Mouse (Mus musculus): ENCODE data around the gene Tbcb. TPM values are rescaled to one million over a fixed set of nuclear protein-coding genes. Genes with fewer than 3 reads are reported as not detected.
A peak's percentile ranks its signal among the peaks of the same experiment; 100 is the strongest.
"Not testable (repeated sequence)": the region's sequence is repeated elsewhere in the genome, so short reads cannot be mapped to it uniquely, and the experiment has no call there.

Gene Tbcb
- polyA plus RNA-seq, 1 experiment from 2014 or later: 34.4 TPM

GRCm38 (mm10) chr7:30216723-30217151 is 15.3 kb downstream of the Tbcb start:
- Histone ChIP-seq H3K4me1 (ENCODE audit: control insufficient read depth, low read depth, low read length) (peaks cover 13% of the 10 kb centered on the region), H3K9ac (ENCODE audit: low read depth, low read length) (no peak overlapping the region), H3K27ac (ENCODE audit: low read length) (no peak overlapping the region), H3K9me3 (replicated peaks; ENCODE audit: control insufficient read depth, low read length) (no peaks in the 10 kb centered on the region), H3K4me2 (ENCODE audit: low read depth, low read length) (peak overlapping the region; percentile 42), H3K4me3 (ENCODE audit: low read depth, low read length) (no peak overlapping the region), H3K27me3 (ENCODE audit: control insufficient read depth, insufficient read depth, low read depth, low read length) (no peaks in the 10 kb centered on the region), H3K36me3 (ENCODE audit: control insufficient read depth, insufficient read depth) (no peaks in the 10 kb centered on the region)
- peak; percentile 58 for ATAC-seq (ENCODE audit: low read depth)
- under 1% methylated on average over 16 of the region's 16 CpGs for WGBS (ENCODE audit: insufficient replicate concordance)

GRCm38 (mm10) chr7:30215875-30216274 is 16.2 kb downstream of the Tbcb start:
- H3K9ac ChIP-seq (ENCODE audit: low read depth, low read length): no peak overlapping the region
- H3K27ac ChIP-seq (ENCODE audit: low read length): no peak overlapping the region
- no peaks in the 10 kb centered on the region for H3K27me3 ChIP-seq (ENCODE audit: control insufficient read depth, insufficient read depth, low read depth, low read length)
- no peak overlapping the region for H3K4me3 ChIP-seq (ENCODE audit: low read depth, low read length)
- H3K4me1 ChIP-seq (ENCODE audit: control insufficient read depth, low read depth, low read length): peaks cover 13% of the 10 kb centered on the region
- H3K36me3 ChIP-seq (ENCODE audit: control insufficient read depth, insufficient read depth): no peaks in the 10 kb centered on the region
- no peak for ATAC-seq (ENCODE audit: low read depth)
- 74% methylated on average over 3 of the region's 3 CpGs for WGBS (ENCODE audit: insufficient replicate concordance)
- no peak overlapping the region for H3K4me2 ChIP-seq (ENCODE audit: low read depth, low read length)
- H3K9me3 ChIP-seq (replicated peaks; ENCODE audit: control insufficient read depth, low read length): no peaks in the 10 kb centered on the region

GRCm38 (mm10) chr7:30213881-30214280 is 18.2 kb downstream of the Tbcb start:
- H3K27me3 ChIP-seq (ENCODE audit: control insufficient read depth, insufficient read depth, low read depth, low read length): no peaks in the 10 kb centered on the region
- WGBS (ENCODE audit: insufficient replicate concordance): 73% methylated on average over 3 of the region's 3 CpGs
- H3K4me1 ChIP-seq (ENCODE audit: control insufficient read depth, low read depth, low read length): peaks cover under 1% of the 10 kb centered on the region
- H3K9me3 ChIP-seq (replicated peaks; ENCODE audit: control insufficient read depth, low read length): no peaks in the 10 kb centered on the region
- ATAC-seq (ENCODE audit: low read depth): no peak
- H3K27ac ChIP-seq (ENCODE audit: low read length): no peak overlapping the region
- no peak overlapping the region for H3K4me2 ChIP-seq (ENCODE audit: low read depth, low read length)
- H3K36me3 ChIP-seq (ENCODE audit: control insufficient read depth, insufficient read depth): no peaks in the 10 kb centered on the region
- no peak overlapping the region for H3K4me3 ChIP-seq (ENCODE audit: low read depth, low read length)
- no peak overlapping the region for H3K9ac ChIP-seq (ENCODE audit: low read depth, low read length)

GRCm38 (mm10) chr7:30211025-30211424 is 21.0 kb downstream of the Tbcb start:
- H3K4me1 ChIP-seq (ENCODE audit: control insufficient read depth, low read depth, low read length): no peaks in the 10 kb centered on the region
- no peak overlapping the region for H3K27ac ChIP-seq (ENCODE audit: low read length)
- ATAC-seq (ENCODE audit: low read depth): no peak
- no peaks in the 10 kb centered on the region for H3K27me3 ChIP-seq (ENCODE audit: control insufficient read depth, insufficient read depth, low read depth, low read length)
- 16% methylated on average over 4 of the region's 4 CpGs for WGBS (ENCODE audit: insufficient replicate concordance)
- no peaks in the 10 kb centered on the region for H3K9me3 ChIP-seq (replicated peaks; ENCODE audit: control insufficient read depth, low read length)
- no peak overlapping the region for H3K4me3 ChIP-seq (ENCODE audit: low read depth, low read length)
- no peak overlapping the region for H3K9ac ChIP-seq (ENCODE audit: low read depth, low read length)
- no peak overlapping the region for H3K4me2 ChIP-seq (ENCODE audit: low read depth, low read length)
- H3K36me3 ChIP-seq (ENCODE audit: control insufficient read depth, insufficient read depth): no peaks in the 10 kb centered on the region

GRCm38 (mm10) chr7:30206364-30206763 is 25.7 kb downstream of the Tbcb start:
- not testable (repeated sequence) for H3K4me1 ChIP-seq (ENCODE audit: control insufficient read depth, low read depth, low read length); H3K9me3 ChIP-seq (replicated peaks; ENCODE audit: control insufficient read depth, low read length); H3K4me2 ChIP-seq (ENCODE audit: low read depth, low read length); H3K36me3 ChIP-seq (ENCODE audit: control insufficient read depth, insufficient read depth); H3K9ac ChIP-seq (ENCODE audit: low read depth, low read length); ATAC-seq (ENCODE audit: low read depth); H3K27ac ChIP-seq (ENCODE audit: low read length); H3K4me3 ChIP-seq (ENCODE audit: low read depth, low read length); H3K27me3 ChIP-seq (ENCODE audit: control insufficient read depth, insufficient read depth, low read depth, low read length)
- 38% methylated on average over 5 of the region's 5 CpGs for WGBS (ENCODE audit: insufficient replicate concordance)

- WGBS (ENCODE audit: insufficient replicate concordance): 3% methylated on average over 2 of the region's 2 CpGs
- no peak for ATAC-seq (ENCODE audit: low read depth)
- no peaks in the 10 kb centered on the region for H3K4me1 ChIP-seq (ENCODE audit: control insufficient read depth, low read depth, low read length)
- no peak overlapping the region for H3K9ac ChIP-seq (ENCODE audit: low read depth, low read length)
- no peaks in the 10 kb centered on the region for H3K9me3 ChIP-seq (replicated peaks; ENCODE audit: control insufficient read depth, low read length)
- no peak overlapping the region for H3K4me2 ChIP-seq (ENCODE audit: low read depth, low read length)
- H3K27ac ChIP-seq (ENCODE audit: low read length): no peak overlapping the region
- H3K4me3 ChIP-seq (ENCODE audit: low read depth, low read length): no peak overlapping the region
- no peaks in the 10 kb centered on the region for H3K27me3 ChIP-seq (ENCODE audit: control insufficient read depth, insufficient read depth, low read depth, low read length)
- no peaks in the 10 kb centered on the region for H3K36me3 ChIP-seq (ENCODE audit: control insufficient read depth, insufficient read depth)
These were observed 26.7 kb downstream of the Tbcb start for GRCm38 (mm10) chr7:30205383-30205782.

- no peak overlapping the region for H3K4me3 ChIP-seq (ENCODE audit: low read depth, low read length)
- no peaks in the 10 kb centered on the region for H3K36me3 ChIP-seq (ENCODE audit: control insufficient read depth, insufficient read depth)
- ATAC-seq (ENCODE audit: low read depth): no peak
- H3K9me3 ChIP-seq (replicated peaks; ENCODE audit: control insufficient read depth, low read length): no peaks in the 10 kb centered on the region
- H3K9ac ChIP-seq (ENCODE audit: low read depth, low read length): no peak overlapping the region
- H3K27me3 ChIP-seq (ENCODE audit: control insufficient read depth, insufficient read depth, low read depth, low read length): no peaks in the 10 kb centered on the region
- no peak overlapping the region for H3K4me2 ChIP-seq (ENCODE audit: low read depth, low read length)
- no peaks in the 10 kb centered on the region for H3K4me1 ChIP-seq (ENCODE audit: control insufficient read depth, low read depth, low read length)
- 33% methylated on average over 8 of the region's 8 CpGs for WGBS (ENCODE audit: insufficient replicate concordance)
- H3K27ac ChIP-seq (ENCODE audit: low read length): no peak overlapping the region
These were observed 27.7 kb downstream of the Tbcb start for GRCm38 (mm10) chr7:30204380-30204779.

- no peak overlapping the region for H3K4me3 ChIP-seq (ENCODE audit: low read depth, low read length)
- H3K4me1 ChIP-seq (ENCODE audit: control insufficient read depth, low read depth, low read length): peaks cover 4% of the 10 kb centered on the region; the same call in 1 of the 2 replicates
- no peaks in the 10 kb centered on the region for H3K36me3 ChIP-seq (ENCODE audit: control insufficient read depth, insufficient read depth)
- no peak overlapping the region for H3K27ac ChIP-seq (ENCODE audit: low read length)
- WGBS (ENCODE audit: insufficient replicate concordance): 65% methylated on average over 11 of the region's 11 CpGs
- H3K27me3 ChIP-seq (ENCODE audit: control insufficient read depth, insufficient read depth, low read depth, low read length): no peaks in the 10 kb centered on the region
- no peak overlapping the region for H3K9ac ChIP-seq (ENCODE audit: low read depth, low read length)
- no peaks in the 10 kb centered on the region for H3K9me3 ChIP-seq (replicated peaks; ENCODE audit: control insufficient read depth, low read length)
- no peak for ATAC-seq (ENCODE audit: low read depth)
- H3K4me2 ChIP-seq (ENCODE audit: low read depth, low read length): no peak overlapping the region
These were observed 29.0 kb downstream of the Tbcb start for GRCm38 (mm10) chr7:30202895-30203690.

GRCm38 (mm10) chr7:30200661-30201060 is 31.4 kb downstream of the Tbcb start:
- not testable (repeated sequence) for H3K4me2 ChIP-seq (ENCODE audit: low read depth, low read length); ATAC-seq (ENCODE audit: low read depth); H3K4me1 ChIP-seq (ENCODE audit: control insufficient read depth, low read depth, low read length); H3K4me3 ChIP-seq (ENCODE audit: low read depth, low read length); H3K9ac ChIP-seq (ENCODE audit: low read depth, low read length); H3K27ac ChIP-seq (ENCODE audit: low read length); H3K27me3 ChIP-seq (ENCODE audit: control insufficient read depth, insufficient read depth, low read depth, low read length); H3K36me3 ChIP-seq (ENCODE audit: control insufficient read depth, insufficient read depth); H3K9me3 ChIP-seq (replicated peaks; ENCODE audit: control insufficient read depth, low read length)
- WGBS (ENCODE audit: insufficient replicate concordance): 81% methylated on average over 5 of the region's 5 CpGs
